Mouse (Mus musculus): ENCODE data around the gene Tldc2.

The Tldc2 gene

GRCm38 (mm10) chr2:157086796-157087195 lies at the start of gene Tldc2:
Gene Tldc2, plus strand, starts transcription at chr2:157087055.
- in situ Hi-C loops (cut with MboI) = no loop called here

- in situ Hi-C loops (cut with MboI) = no loop called here
Measured at GRCm38 (mm10) chr2:157037303-157037702, 49.6 kb upstream of the Tldc2 start.

GRCm38 (mm10) chr2:157039900-157040648 lies 46.8 kb upstream of the Tldc2 start:
- in situ Hi-C loops (cut with MboI) = no loop called here

DNA sequence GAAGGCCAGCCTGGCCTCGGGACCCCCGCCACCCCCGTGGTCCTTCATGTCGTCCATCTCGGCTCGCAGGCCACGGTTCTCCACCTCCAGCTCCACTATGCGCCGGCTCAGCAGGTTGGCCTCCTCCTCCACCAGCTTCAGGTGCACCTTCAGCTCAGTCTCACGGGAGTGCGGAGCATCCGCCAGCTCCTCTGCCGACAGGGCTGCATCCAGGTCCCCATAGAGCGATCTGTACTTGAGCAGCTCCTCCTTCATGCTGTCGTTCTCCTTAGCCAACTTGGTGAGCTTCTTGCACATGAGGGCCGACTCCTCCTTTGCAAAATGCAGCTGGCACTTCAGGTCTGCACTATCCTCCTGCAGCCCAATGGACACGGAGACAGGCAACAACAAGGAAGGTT lies 46.2 kb upstream of the Tldc2 start:
- in situ Hi-C loops (cut with MboI) = no loop called here

DNA sequence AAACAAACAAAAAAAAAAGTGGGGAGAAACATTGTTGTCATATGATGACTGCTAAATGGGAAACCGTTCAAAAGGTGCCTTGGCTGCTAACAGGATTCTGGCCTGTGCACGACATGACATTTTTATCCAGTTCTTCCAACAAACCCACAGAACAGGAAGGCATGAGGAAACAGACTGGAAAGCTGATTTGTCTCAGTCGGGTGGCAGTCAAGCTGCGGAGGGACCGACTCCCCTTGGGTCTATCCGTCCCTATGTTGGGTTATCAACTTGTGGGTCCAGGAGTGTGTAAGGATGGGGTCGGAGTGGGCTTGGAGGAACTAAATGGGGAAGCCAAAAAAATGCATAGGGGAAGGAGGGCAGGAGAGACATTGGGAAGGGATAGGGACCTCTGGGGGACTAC lies 45.4 kb upstream of the Tldc2 start:
- in situ Hi-C loops (cut with MboI) = no loop called here

DNA sequence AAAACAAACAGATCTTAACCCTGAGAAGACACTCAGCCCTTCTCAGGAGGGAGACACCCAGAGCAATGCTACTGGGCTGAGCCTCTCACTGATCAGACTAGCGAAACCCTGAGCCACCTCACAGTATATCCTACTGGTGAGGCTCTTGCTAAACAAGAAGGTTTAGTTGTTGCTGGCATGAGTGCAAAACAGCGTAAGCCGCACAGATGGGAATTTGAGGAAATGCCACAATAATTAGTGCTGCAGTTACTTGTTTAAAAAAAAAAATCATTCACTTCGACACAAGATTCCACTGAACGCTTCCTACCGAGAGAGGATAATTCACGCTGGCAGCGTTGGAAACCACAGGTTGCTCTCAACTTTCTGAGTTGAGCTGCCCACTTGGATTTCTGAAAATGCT lies 43.3 kb upstream of the Tldc2 start:
- in situ Hi-C loops (cut with MboI) = no loop called here

DNA sequence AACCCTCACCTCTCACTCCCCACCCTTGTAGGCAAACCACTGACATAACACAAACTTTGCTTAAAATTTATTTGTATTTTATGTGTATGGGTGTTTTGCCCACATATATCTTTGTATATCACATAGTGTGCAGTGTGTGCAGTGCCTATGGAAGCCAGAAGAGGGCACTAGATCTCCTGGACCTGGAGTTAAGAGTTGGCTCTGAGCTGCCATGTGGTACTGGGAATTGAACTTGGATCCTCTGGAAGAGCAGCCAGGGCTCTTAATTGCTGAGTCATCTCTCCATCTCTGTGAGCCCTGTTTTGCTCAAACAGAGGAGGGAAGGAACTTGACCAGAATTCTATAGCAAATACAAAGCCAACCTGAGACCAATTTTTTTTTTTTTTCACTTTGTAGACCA lies 42.9 kb upstream of the Tldc2 start:
- in situ Hi-C loops (cut with MboI) = no loop called here

DNA sequence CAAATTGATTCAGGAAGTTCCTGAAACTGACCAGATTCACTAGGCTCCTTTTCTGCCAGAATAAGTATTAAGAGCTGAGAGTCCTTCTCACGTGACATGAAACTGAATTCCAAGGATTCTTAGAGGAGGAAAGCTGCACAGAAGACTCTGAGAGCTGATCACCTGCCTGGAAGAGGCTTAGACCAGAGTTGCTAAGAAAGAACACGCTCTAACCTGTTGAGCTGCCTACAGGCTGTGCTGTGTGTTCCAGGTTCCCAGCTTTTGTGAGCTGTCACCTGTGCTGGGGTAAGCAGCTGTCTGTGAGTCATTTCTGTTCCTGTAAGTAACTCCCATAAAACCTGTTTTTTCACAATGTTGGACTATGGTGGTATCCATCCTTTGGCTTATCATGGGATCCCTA lies 40.9 kb upstream of the Tldc2 start:
- in situ Hi-C loops (cut with MboI) = no loop called here

DNA sequence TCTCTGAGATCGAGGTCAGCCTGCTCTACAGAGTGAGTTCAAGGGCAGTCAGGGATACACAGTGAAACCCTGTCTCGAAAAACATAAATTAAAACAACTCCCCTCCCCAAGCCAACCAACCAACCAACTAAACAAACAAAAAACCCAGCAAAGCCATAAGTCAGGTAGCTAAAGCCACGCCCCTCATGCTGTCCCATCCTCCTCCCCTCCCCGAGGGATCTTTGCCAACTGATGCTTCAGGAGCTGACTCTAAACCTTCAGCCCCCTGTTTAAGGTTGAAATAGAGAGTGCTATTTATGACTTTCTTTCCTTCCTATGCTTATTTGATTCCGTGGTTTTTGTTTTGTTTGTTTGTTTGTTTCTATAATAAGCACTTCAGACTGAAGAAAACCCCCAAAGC lies 39.9 kb upstream of the Tldc2 start:
- in situ Hi-C loops (cut with MboI) = no loop called here

DNA sequence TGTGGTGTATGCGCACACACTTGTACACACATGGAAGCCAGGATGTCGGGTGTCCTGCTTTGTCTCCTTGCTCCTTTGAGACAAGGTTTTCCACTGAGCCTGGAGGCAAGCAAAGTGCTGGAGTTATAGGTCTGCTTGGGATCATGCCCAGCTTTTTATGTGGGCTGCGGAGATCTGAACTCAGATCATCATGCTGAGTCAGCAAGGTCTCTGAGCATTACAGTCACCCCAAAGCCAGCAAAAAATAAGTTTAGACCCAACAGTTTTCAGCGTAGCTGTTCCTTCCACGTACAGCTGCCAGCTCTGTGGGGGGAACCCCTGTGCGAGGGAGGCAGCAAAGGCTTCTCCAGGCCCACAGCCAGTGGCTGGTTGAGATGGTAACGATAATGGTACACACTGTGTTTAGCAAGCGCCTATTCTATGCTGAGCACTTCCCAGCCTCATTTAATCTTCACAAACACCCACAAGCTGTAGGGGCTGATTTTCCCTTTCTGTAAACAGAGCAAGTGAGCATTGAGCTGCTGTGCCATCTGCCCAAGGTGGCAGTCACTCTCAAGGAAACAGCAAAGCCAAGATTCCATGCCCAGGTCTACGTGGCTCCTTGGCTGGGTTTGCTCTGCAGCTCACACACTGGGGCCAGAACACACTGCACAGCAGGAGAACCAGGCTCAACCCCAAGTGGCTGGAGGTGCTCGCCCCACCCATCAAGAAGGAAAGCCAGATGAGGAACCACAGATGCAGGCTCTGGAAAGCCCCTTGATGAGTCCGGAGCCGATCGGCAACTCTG lies 38.3 kb upstream of the Tldc2 start:
- in situ Hi-C loops (cut with MboI) = no loop called here

DNA sequence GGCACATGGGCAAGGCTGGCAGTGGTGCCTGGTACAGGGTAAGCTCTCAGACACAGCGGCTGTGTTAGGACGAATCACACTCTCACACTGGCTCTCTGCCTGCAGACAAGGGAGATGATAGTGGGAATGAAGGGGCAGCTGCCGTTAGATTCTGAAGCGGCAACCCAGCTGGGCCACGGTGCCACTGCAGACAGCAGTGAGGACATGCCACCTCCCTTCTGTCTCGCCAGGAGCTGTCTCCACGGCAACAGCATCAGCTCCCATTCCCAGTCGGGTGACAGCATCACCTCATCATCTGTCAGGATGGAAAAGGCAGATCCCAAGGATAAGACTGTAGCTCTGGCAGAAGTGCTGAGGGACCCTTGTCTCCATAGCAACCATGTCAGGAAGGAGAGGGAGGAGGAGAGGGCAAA lies 37.0 kb upstream of the Tldc2 start:
- in situ Hi-C loops (cut with MboI) = no loop called here

DNA sequence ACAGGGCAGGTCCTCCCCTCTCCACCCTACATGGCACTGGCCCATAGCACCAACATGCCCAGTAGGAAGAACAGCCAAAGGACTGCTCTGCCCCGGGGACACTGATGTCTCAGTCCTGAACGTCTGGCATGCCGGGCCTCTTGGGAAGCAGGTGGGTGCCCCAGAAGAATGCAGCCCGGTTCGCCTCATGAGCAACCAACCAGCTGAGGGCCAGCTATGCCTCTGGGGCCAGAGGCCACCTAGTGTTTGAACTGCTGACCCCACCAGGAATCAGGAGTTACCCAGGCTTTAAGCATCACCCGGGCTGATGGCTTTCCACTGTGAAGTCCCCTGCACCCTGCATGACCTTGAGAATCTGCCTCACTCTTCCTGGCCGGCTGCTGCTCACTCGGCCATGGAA lies 34.4 kb upstream of the Tldc2 start:
- in situ Hi-C loops (cut with MboI) = no loop called here

DNA sequence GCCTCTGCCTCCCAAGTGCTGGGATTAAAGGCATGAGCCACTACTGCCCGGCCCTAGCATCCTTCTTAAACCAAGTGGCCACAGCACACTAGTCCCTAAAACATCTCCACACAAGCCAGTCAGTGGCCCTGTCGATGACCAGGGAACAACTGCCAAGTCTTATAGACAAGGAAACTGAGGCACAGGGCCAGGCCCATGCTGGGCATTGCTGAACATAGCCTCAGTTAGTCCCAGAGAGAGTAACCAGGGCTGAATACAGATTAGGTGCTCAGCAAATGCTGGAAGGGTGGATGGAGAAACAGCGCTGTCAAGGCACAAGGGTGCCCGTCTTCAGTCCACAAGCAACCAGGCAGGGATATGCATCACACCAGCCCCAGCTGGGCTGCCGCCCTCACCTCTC lies 33.7 kb upstream of the Tldc2 start:
- in situ Hi-C loops (cut with MboI) = no loop called here

GRCm38 (mm10) chr2:157053787-157054186 lies 33.1 kb upstream of the Tldc2 start:
- in situ Hi-C loops (cut with MboI) = no loop called here

GRCm38 (mm10) chr2:157054297-157054696 lies 32.6 kb upstream of the Tldc2 start:
- in situ Hi-C loops (cut with MboI) = no loop called here

DNA sequence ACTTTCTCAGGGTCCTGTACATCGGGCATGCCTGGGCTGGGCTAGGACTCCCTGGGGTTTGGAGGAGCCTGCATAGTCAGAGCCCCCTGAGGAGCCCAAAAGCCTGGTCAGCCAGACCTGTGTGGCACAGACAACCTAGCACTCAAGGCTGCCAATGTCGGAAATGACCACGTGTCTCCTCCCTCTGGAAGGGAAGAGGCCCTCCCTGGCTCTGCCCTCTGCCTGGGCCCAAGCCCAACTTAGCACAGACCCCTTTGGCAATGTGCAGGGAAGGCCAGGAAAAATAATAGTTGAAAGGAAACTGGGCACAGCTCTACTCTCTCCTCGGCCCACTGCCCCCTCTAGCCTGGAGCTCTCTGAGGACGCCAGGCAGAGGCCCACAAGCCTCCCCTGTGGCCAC lies 32.0 kb upstream of the Tldc2 start:
- in situ Hi-C loops (cut with MboI) = no loop called here

DNA sequence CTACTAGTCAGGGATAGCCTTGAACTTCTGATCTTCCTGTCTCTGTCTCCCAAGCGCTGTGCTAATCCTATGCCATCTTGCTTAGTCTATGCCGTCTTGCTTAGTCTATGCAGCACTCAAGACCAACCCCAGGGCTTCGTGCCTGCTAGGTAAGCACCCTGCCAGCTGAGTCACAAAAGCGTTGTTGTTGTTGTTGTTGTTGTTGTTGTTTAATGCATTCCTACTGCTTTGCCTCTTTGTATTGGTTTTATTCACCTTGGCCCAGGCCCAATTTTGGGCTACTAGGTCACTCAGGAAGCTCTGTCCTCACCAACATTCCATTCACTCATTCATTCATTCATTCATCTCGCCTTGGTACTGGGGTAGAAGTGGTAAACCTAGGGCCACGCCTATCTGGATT lies 31.1 kb upstream of the Tldc2 start:
- in situ Hi-C loops (cut with MboI) = no loop called here

DNA sequence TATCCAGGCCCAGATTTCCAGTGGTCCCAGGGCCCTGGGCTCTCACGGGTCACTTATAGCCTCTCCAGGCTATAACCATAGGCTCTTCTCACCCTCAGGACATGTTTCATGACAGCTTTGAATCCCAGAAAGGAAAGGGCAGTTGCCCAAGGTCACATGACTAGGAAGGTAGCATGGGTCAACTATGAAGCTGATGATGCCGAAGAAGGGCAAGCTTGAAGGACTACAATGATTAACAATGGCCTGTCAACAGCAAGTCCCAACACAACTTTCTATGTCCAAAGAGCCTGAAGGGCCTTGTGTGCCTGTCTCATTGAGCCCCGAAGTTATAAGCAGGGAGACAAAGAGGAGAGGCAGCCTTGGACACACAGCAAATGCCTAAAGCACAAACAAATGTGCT lies 29.7 kb upstream of the Tldc2 start:
- in situ Hi-C loops (cut with MboI) = no loop called here

DNA sequence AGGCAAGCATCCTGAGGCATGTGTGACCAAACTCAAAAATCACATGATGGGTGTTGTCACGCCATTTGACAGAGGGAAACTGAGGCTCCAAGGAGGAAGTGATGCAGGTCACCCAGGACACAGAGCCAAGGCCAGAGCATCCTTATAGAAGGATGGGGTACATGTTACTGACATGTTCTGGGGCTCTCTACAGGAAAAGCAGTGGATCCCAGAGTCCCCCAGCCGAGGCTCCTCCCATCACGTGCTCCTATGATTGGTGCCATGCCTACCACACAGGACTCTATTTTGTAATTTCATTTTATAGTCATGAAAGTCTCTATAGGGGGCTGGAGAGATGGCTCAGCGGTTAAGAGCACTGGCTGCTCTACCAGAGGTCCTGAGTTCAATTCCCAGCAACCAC lies 29.1 kb upstream of the Tldc2 start:
- in situ Hi-C loops (cut with MboI) = no loop called here

DNA sequence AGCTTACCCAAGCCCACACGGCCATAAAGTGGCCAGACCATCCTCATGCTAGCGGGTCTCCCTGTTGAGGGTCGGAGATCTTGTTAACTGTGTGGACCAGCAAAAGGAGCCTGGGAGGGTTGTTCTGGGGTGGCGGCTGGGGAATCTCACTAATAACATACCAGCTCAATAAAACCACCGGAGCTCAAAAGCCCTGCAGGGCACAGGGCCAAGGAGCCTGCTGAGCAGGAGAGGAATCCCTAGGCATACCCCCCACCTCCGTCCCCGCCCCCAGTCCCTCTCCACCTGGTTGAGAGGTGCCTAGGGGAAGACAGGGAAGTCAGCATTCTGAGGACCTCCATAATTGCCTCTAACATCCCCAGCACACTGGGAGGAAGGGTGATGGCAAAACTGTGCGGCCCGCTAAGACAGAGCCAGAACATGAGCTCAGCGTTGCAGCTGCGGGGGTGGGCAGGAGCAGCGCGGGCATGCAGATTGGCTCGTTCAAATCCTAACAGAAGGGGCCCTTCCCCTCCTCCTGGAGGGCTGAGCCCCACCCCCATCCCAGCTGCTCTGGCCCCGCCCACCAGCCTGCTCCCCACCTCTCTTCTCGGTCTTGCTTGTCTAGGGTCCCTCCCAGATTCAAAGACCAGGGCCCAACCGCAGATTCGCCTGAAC lies 28.4 kb upstream of the Tldc2 start:
- in situ Hi-C loops (cut with MboI) = no loop called here

- in situ Hi-C loops (cut with MboI) = no loop called here
Measured at GRCm38 (mm10) chr2:157059166-157059565, 27.7 kb upstream of the Tldc2 start.

- in situ Hi-C loops (cut with MboI) = no loop called here
Measured at GRCm38 (mm10) chr2:157060037-157060436, 26.8 kb upstream of the Tldc2 start.
